Mouse (Mus musculus): ENCODE data around the gene Per3.

Gene Per3

GRCm38 (mm10) chr4:150956369-150957105 is 87.9 kb downstream of the Per3 start:
- no peak for DNase-seq (ENCODE audit: low spot score)

Measured in spleen, adult 12 weeks (tissue).